Mouse (Mus musculus) urinary bladder, adult 2 months (tissue): ENCODE data around the gene Htra2. TPM values are rescaled to one million over a fixed set of nuclear protein-coding genes. Genes with fewer than 3 reads are reported as not detected.

ENCODE experiments used
- DNase-seq: peaks from one replicate; pipeline ENCODE4 v3.0.0; 2022; ENCODE audit warnings: low spot score
- polyA plus RNA-seq: library from polyadenylated mRNA; depleted of rRNA; stranded (reverse); fragments of >200 nt; gene quantifications from 2 replicates; pipeline ENCODE4 v1.2.3, GENCODE M21; 2012

Gene Htra2
- polyA plus RNA-seq, 1 experiment: 67.3 TPM

- DNase-seq: no peak
Observed at GRCm38 (mm10) chr6:83031921-83032590, 23.0 kb downstream of the Htra2 start.

- no peak for DNase-seq
Observed at GRCm38 (mm10) chr6:83031111-83031510, 24.0 kb downstream of the Htra2 start.

- no peak for DNase-seq
Observed at GRCm38 (mm10) chr6:83029777-83030176, 25.3 kb downstream of the Htra2 start.

GRCm38 (mm10) chr6:83027706-83028105 lies 27.4 kb downstream of the Htra2 start:
- DNase-seq: no peak

GRCm38 (mm10) chr6:83027293-83027692 lies 27.8 kb downstream of the Htra2 start:
- no peak for DNase-seq

- DNase-seq: no peak
Observed at GRCm38 (mm10) chr6:83025221-83025620, 29.9 kb downstream of the Htra2 start.

GRCm38 (mm10) chr6:83024421-83024820 lies 30.7 kb downstream of the Htra2 start:
- DNase-seq: no peak

GRCm38 (mm10) chr6:83023786-83024185 lies 31.3 kb downstream of the Htra2 start:
- no peak for DNase-seq

GRCm38 (mm10) chr6:83023008-83023407 lies 32.1 kb downstream of the Htra2 start:
- no peak for DNase-seq

- DNase-seq: no peak
Observed at GRCm38 (mm10) chr6:83020836-83021593, 34.1 kb downstream of the Htra2 start.

- DNase-seq: no peak
Observed at GRCm38 (mm10) chr6:83020121-83020520, 35.0 kb downstream of the Htra2 start.

- no peak for DNase-seq
Observed at GRCm38 (mm10) chr6:83019044-83019443, 36.0 kb downstream of the Htra2 start.

GRCm38 (mm10) chr6:83017190-83017589 lies 37.9 kb downstream of the Htra2 start:
- DNase-seq: no peak

- no peak for DNase-seq
Observed at GRCm38 (mm10) chr6:83015749-83016148, 39.3 kb downstream of the Htra2 start.

GRCm38 (mm10) chr6:83014482-83015466 lies 40.3 kb downstream of the Htra2 start:
- no peak for DNase-seq

GRCm38 (mm10) chr6:83013444-83013843 lies 41.6 kb downstream of the Htra2 start:
- no peak for DNase-seq

GRCm38 (mm10) chr6:83011756-83012155 lies 43.3 kb downstream of the Htra2 start:
- no peak for DNase-seq

GRCm38 (mm10) chr6:83011255-83011654 lies 43.8 kb downstream of the Htra2 start:
- DNase-seq: no peak

- no peak for DNase-seq
Observed at GRCm38 (mm10) chr6:83010010-83010409, 45.1 kb downstream of the Htra2 start.

- DNase-seq: no peak
Observed at GRCm38 (mm10) chr6:83008659-83009058, 46.4 kb downstream of the Htra2 start.

- DNase-seq: no peak
Observed at GRCm38 (mm10) chr6:83006114-83006513, 49.0 kb downstream of the Htra2 start.

- DNase-seq: no peak
Observed at GRCm38 (mm10) chr6:83005444-83006011, 49.5 kb downstream of the Htra2 start.
